Mouse (Mus musculus): ENCODE measurements around the gene Snx15.

Snx15 gene

GRCm38 (mm10) chr19:6123330-6123729 is 4.8 kb downstream of the Snx15 start:
- in situ Hi-C loops (cut with MboI; ENCODE audit: low sequenced_read_pairs), result loop anchor here (10.0 kb wide), 1 partner anchor 159 kb away; the partner anchor contains the start of gene Pola2

GRCm38 (mm10) chr19:6121761-6122160 is 6.3 kb downstream of the Snx15 start:
- in situ Hi-C loops (cut with MboI; ENCODE audit: low sequenced_read_pairs), result loop anchor here (10.0 kb wide), 1 partner anchor 157 kb away; the partner anchor contains the start of gene Pola2

GRCm38 (mm10) chr19:6118677-6119185 is 9.4 kb downstream of the Snx15 start:
- in situ Hi-C loops (cut with MboI; ENCODE audit: low sequenced_read_pairs), result no loop called here

GRCm38 (mm10) chr19:6117986-6118676 is 10.0 kb downstream of the Snx15 start, which contains the start of gene Sac3d1:
TSS of gene Sac3d1 (minus strand) at chr19:6118650.
- in situ Hi-C loops (cut with MboI; ENCODE audit: low sequenced_read_pairs), result no loop called here

GRCm38 (mm10) chr19:6117346-6117985 is 10.6 kb downstream of the Snx15 start:
- in situ Hi-C loops (cut with MboI; ENCODE audit: low sequenced_read_pairs), result no loop called here

- in situ Hi-C loops (cut with MboI; ENCODE audit: low sequenced_read_pairs), result no loop called here
Measured at GRCm38 (mm10) chr19:6116113-6116850, 11.8 kb downstream of the Snx15 start.

- in situ Hi-C loops (cut with MboI; ENCODE audit: low sequenced_read_pairs), result no loop called here
Measured at GRCm38 (mm10) chr19:6113116-6113515, 15.0 kb downstream of the Snx15 start.

GRCm38 (mm10) chr19:6105586-6105985 is 22.5 kb downstream of the Snx15 start, which contains the start of gene Naaladl1:
TSS of gene Naaladl1 (plus strand) at chr19:6105782.
- in situ Hi-C loops (cut with MboI; ENCODE audit: low sequenced_read_pairs), result no loop called here

GRCm38 (mm10) chr19:6104476-6104875 is 23.6 kb downstream of the Snx15 start:
- in situ Hi-C loops (cut with MboI; ENCODE audit: low sequenced_read_pairs), result no loop called here

GRCm38 (mm10) chr19:6102169-6102853 is 25.8 kb downstream of the Snx15 start:
- in situ Hi-C loops (cut with MboI; ENCODE audit: low sequenced_read_pairs), result no loop called here

- in situ Hi-C loops (cut with MboI; ENCODE audit: low sequenced_read_pairs), result no loop called here
Measured at GRCm38 (mm10) chr19:6101186-6101585, 26.9 kb downstream of the Snx15 start.

GRCm38 (mm10) chr19:6097847-6098246 is 30.3 kb downstream of the Snx15 start:
- in situ Hi-C loops (cut with MboI; ENCODE audit: low sequenced_read_pairs), result no loop called here

GRCm38 (mm10) chr19:6094119-6094518 is 34.0 kb downstream of the Snx15 start, which contains the start of gene AC131692.1:
TSS of gene AC131692.1 (plus strand) at chr19:6094419.
- in situ Hi-C loops (cut with MboI; ENCODE audit: low sequenced_read_pairs), result no loop called here

- in situ Hi-C loops (cut with MboI; ENCODE audit: low sequenced_read_pairs), result no loop called here
Measured at GRCm38 (mm10) chr19:6088841-6089240, 39.3 kb downstream of the Snx15 start.

- in situ Hi-C loops (cut with MboI; ENCODE audit: low sequenced_read_pairs), result no loop called here
Measured at GRCm38 (mm10) chr19:6085417-6085879, 42.7 kb downstream of the Snx15 start.

GRCm38 (mm10) chr19:6084478-6085248 is 43.4 kb downstream of the Snx15 start, which contains the start of the genes Zfpl1 and Cdca5:
TSS of gene Zfpl1 (minus strand) at chr19:6084956.
TSS of gene Cdca5 (plus strand) at chr19:6084983.
- in situ Hi-C loops (cut with MboI; ENCODE audit: low sequenced_read_pairs), result no loop called here

- in situ Hi-C loops (cut with MboI; ENCODE audit: low sequenced_read_pairs), result no loop called here
Measured at GRCm38 (mm10) chr19:6082156-6082555, 45.9 kb downstream of the Snx15 start, which contains the start of gene Gm28374. TSS of gene Gm28374 (minus strand) at chr19:6082256.

GRCm38 (mm10) chr19:6079983-6080480 is 48.1 kb downstream of the Snx15 start, which contains the start of gene Tmem262:
TSS of gene Tmem262 (plus strand) at chr19:6080033.
- in situ Hi-C loops (cut with MboI; ENCODE audit: low sequenced_read_pairs), result no loop called here

All from CH12F3 (cell line).